Mouse (Mus musculus) cerebellum, adult 2 months (tissue): ENCODE results near the gene Pou6f2.

Experiments
- CTCF ChIP-seq: fragments of 200-500 bp; IDR thresholded peaks from 2 replicates; pipeline ENCODE4 v1.5.1; 2011; ENCODE audit warnings: low read depth, mild to moderate bottlenecking, control low read depth, low read length, moderate library complexity, borderline replicate concordance; ENCODE audit not compliant: insufficient read depth
- POLR2A ChIP-seq: fragments of 200-500 bp; IDR thresholded peaks from 2 replicates; pipeline ENCODE4 v1.6.1; 2011; ENCODE audit warnings: low read length, control low read depth, borderline replicate concordance; ENCODE audit not compliant: insufficient read depth

DNA sequence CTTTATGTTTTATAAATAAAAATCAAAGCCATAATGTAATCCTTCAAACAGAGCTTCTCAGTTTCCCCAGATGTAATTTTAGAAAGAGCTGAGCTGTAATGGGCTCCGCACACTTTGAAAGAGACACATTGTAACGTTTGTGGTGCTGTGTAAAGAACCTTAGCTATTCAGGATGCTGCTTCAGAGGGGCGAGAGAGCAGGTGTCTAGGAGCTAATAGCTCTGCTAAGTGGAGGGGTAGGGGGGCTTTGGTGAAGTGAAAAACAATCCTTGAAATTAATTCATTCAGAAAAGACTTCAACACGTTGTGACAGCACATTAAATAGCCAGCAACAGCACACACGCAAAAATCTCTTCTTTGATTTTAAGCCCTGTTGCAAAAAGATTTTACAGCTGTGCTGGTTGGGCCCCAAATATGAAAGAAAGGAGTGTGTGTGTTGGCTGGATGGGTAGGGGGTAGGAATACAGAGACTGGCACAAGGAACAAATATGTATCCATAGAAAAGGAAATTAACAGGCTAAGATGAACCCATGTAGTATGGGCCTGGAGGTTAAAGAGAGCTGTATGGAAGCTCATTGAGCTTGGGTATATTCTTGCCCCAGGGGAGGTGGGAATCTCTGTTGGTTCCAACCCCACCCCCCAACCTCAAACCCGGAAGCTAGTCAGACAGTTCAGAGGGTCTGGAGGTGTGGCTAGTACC, 73.4 kb downstream of the Pou6f2 start:
- TF ChIP-seq CTCF, result no peak
- no peak for TF ChIP-seq POLR2A
